Mouse (Mus musculus): Measurements from ENCODE around the gene Dmrta1.
"Not testable (repeated sequence)": the region's sequence is repeated elsewhere in the genome, so short reads cannot be mapped to it uniquely, and the experiment has no call there.

Gene Dmrta1

DNA sequence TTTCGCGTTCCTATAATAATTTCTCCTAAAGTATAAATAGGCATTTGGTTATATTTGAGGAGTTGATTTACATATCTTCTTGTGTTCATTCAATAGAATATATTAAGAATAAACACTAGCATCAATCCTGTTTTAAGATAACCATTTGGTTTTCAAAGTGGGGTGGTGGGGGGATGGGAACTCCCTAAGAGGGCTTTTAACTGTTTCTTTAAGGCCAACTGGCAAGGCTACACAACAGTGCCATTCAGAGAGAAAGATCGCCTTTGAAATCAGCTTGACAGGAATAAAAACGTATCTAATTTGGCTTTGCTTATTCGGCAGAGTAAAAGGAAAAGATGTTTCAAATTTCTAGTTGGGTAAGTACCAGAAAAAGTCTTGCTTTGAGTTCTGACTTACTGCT is at the start of gene Dmrta1:
Gene Dmrta1, plus strand, starts transcription at position 242 of the 400 bp plus-strand sequence.
- DNase-seq: peak; percentile 22

DNA sequence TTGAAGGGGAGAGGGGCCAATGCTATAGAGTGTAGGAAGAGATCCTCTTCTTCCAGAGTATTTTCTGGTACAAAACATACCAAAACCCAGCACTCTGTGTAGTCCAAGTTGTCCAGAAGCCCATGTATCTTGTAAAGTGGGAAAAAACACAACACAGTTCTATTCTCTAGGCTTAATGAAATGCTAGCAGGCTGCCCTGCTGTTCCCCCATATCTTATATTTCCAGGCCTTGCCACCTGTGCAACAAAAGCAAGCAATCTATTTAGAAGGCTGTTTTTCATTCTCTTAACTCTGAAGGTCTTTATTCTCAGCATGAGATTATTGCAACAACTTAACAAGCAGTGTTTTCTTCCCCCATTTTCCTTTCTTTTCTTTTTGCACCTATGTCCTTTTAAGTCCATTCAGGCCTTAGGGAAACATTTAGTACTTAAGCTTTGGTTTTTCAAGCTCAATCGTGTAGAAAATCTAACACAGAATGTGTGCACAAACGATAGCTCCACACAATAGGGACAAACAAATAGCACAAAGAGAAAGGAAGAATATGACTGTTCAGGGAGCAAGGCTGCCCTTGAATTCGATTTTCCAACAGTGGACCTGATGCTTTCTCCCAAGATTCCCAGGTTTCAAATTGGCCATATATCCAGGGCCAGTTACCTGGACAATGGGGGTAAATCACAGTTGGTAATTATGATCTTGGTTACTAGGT is 48.7 kb upstream of the Dmrta1 start:
- DNase-seq: peak; percentile 2

GRCm38 (mm10) chr4:89631560-89631959 is 47.7 kb upstream of the Dmrta1 start:
- no peak for DNase-seq

DNA sequence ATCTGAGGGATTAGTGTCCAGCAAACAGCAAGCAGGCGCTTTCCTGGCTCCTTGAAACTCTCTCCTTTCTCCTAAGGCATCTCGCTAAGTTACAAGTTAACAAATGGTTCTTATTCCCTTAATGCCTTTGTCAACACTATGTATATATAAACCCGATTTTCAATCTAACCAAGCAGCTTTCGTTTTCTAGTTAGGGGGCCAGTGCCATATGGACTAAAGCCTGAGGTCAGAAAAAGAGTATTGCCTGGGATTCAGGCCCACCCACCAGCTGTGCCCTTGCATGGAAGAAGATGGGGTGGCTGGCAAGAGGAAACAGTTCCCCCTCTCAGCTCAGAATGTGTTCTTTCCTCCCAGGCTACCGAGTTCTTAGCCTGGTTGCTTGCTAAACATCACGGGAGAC is 40.6 kb upstream of the Dmrta1 start:
- peak; percentile 9 for DNase-seq

DNA sequence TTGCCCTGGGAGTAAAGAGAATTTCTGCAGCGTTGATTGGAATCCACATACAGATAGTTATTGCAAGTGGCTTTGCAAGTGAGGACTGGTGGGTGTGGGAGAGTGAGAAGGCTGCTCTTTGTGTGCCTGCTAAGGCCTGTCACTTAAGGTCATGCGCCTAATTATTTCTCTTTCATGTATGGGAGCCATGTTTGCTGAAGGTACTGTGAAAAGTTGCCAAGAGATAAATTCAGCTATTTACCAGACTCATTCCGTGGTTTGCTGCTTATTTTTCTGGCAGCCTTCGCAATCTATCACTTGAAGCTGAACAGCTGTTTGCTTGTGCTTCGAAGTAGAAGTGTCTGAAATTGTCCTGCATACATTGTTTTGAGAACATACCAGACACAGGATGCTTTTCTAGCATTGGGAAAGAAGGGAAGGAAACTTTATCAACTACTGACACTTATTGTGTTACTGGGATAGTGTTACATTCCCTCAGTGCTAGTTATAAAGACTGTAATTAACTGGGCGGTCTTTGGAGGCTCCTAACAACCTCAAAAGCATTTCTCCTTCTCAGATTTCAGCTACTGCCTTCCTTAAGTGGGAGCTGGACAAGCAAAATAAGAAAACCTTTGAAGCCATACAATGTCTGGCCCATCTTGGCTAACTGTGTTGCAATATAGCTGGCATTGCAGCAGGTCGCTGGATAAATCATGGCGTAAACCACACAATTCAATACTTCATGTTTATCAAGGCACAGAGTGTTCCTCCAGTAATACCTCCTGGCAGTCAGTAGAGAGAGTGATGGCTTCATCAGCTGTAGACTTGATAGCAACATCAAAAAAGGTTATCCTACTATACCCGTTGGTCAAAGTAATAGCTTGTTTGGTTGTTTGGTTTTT is 34.8 kb upstream of the Dmrta1 start:
- DNase-seq: peak; percentile 12

- DNase-seq: peak; percentile 6
Observed at GRCm38 (mm10) chr4:89650352-89651311, 28.6 kb upstream of the Dmrta1 start.

DNA sequence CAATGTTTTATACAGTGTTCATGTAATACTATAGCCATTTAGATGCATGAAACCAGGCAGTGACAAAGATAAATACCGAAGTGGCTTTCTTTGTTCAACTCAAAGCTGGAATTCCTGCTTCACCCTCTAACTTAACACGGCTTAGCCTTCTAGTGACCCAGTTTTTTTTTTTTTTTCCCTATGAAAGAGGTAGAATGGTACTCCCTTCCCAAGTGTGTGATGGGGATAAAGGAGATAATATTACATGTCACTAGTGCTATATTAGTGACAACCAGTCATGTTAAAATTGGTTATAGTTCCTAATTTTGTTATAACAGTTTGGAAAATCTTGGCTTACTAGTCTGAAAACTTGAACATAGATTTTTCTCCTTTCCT is 27.9 kb upstream of the Dmrta1 start:
- DNase-seq: no peak

DNA sequence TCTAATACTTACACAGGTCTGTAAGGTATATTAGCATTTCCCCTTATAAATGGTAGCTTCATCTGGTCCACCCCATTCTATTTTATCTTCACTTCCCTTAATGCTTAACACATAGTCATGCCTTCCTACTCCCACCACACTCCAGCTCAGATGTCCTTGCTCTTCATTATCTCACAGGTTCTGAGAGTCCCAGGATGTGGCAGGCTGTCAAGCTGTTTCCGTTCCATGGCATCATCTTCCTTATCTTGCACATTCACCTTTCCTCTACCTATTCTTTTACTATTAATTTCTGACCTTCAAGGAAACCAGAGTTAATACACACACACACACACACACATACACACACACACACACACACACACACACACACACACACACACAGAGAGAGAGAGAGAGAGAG is 27.5 kb upstream of the Dmrta1 start:
- DNase-seq: no peak

DNA sequence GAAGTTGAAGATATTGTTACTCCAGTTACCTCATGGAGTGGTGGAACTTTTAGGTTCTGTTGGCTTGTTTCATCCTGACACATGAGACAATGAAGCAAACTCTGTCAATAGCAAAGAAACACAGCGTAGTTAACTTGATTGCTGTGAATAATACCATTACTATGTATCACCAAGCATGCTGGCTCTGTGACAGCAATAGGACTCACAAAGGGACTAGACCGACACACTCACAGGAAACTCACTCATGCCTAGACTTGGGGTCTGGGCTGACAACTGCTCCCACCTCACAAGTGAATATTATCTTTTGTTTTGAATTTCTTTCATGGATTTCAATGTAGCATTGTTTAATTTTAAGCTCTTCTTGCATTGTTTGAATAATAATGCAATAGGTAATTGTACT is 15.8 kb upstream of the Dmrta1 start:
- no peak for DNase-seq

DNA sequence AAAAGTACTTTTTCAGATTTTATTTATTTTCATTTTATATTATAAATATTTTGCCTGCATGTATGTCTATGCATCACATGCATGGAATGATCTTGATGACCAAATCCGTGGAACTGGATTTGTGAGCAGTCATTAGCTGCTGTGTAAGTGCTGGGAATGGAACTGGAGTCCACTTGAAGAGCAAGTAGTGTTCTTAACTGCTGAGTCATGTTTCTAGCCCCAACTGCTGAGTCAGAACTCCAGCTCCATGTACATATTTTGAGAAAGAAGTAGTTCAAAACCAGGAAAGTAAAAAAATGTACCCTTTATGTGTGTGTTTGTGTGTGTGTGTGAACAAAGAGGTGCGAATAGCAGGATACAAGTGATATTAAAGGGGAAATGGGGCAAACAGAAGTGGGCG is 4.5 kb upstream of the Dmrta1 start:
- DNase-seq: no peak

DNA sequence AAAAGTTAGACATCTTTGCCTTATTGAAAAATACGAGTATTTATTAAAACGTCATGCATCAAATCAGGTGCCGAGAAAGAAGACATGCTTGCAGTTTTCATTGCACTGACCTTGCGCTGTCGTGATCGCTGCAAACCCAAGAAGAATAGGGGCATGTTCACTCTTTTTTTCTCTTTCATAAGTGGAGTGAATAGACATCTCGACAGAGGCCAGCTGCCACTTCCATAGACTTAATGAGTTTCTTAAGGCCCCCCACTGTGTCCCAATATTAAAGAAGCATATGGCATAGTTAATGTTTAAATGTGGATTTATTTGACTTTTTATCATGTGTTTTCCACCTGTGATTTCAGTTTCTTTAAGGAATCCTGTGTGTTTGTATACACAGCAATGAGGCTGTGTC is 1.3 kb upstream of the Dmrta1 start:
- DNase-seq: peak; percentile 28

DNA sequence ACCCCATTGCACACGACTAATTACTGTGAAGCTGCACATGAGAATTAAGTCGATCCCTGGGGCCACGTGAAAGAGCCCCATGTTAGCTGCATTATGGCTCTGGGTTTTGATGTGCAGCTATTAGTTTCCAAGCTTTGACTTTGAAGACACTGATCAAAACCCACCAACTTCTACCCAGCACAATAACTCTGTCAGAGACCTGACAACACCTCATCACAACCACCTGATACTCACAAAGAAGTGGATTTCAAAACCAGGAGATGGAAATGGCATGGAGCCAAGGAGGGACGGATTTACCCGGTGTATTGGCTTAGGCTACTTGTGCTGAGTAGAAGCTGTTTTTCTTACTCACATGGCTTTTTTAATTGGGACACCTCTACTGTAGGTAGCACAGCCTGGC is 523 bp upstream of the Dmrta1 start:
- no peak for DNase-seq

- peak; percentile 65 for DNase-seq
Observed at GRCm38 (mm10) chr4:89687961-89688803, 8.9 kb downstream of the Dmrta1 start.

GRCm38 (mm10) chr4:89688804-89689497 is 9.7 kb downstream of the Dmrta1 start:
- DNase-seq: peak; percentile 51

DNA sequence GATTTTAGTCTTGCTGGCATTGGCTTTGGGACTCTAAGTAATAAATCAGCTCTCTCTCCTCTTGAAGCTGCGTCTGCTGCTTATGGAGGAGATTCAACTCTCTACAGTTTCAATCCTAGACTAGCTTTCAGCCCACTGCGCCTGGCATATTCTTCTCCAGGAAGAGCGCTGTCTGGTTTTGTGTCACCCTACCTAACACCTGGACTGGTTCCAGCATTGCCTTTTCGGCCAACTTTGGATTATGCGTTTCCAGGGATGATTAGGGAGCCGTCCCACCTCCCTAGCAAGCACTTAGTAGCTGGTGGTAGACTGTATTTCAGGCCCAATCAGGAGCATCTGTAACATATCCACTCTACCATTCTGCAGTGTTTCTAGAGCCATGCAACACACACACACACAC is 12.7 kb downstream of the Dmrta1 start:
- no peak for DNase-seq

DNA sequence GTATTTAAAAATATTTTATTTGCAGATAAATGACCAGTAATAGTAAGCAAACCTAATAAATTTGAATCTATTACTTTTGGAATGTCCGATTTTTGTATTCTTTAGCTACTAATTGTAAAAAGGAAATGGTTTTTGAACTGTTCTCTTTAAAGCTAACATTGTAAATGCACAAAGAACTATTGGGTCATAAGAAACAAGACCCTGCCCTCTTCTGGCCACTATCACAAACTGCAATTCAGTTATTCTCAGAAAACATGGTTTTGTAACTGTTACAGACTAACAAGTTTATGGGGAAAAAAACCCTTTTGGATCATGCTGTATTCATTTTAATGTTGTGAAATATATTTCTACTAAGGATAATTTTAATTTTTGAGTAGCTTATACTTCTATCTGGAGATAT is 13.5 kb downstream of the Dmrta1 start:
- DNase-seq: peak; percentile 37

- DNase-seq: no peak
Observed at GRCm38 (mm10) chr4:89695589-89695988, 16.4 kb downstream of the Dmrta1 start.

DNA sequence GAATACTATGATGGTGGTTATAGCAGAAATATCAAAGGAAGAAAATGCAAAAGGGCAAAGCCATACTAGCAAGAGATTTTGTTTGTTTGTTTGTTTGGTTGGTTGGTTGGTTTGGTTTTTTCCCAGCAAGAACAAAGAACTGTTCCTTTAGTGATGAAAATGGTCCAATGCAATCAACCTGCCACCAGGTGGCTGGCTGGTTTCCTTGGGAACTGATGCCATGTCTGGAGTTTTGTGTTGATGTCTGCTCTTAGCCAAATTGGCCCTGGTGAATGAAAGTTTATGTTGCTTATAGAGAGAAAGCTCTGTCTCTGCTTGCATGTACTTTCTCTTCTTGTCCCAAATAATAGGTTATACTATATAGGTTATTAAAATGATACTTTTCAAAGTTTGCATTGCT is 18.7 kb downstream of the Dmrta1 start:
- no peak for DNase-seq

- DNase-seq: not testable (repeated sequence)
Observed at GRCm38 (mm10) chr4:89723526-89724190, 44.4 kb downstream of the Dmrta1 start.

Data from embryo, embryonic 11 days (tissue).